Mouse (Mus musculus): Measurements from ENCODE around the gene Gm7544. TPM values are rescaled to one million over a fixed set of nuclear protein-coding genes. Genes with fewer than 3 reads are reported as not detected.
"Not testable (repeated sequence)": the region's sequence is repeated elsewhere in the genome, so short reads cannot be mapped to it uniquely, and the experiment has no call there.

Gene Gm7544
- polyA plus RNA-seq, 1 experiment, result not detected

DNA sequence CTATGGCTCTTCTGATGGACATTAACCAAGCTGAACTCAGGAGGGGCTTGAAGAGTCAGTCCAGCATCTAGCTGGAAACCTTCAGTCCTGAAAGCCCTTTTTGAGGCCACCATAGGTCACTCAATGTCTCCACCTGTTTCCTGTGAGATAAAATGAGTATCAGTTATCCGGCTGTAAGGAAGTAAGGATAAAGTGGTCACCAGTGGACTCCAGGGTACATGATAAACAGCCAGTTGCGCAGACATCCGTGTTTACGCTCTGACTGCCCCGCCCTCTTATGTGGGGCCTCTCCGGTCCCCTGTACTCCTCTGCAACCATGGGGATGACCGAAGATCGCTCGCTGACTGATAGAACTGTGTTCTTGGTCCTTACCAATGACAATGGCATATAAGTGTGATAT, 18.5 kb upstream of the Gm7544 start:
- no peak overlapping the region for H3K4me3 ChIP-seq (ENCODE audit: insufficient read depth, low read length)
- peak overlapping the region; percentile 90 for H3K27ac ChIP-seq (ENCODE audit: insufficient read depth, low read length)
- no peaks in the 10 kb centered on the region for H3K4me1 ChIP-seq (ENCODE audit: control insufficient read depth, insufficient read depth, low read length)
- no peak for TF ChIP-seq POLR2A (IDR thresholded peaks at IDR 0.05; ENCODE audit: extremely low read depth, insufficient read depth, low read length)
- no peak for TF ChIP-seq CTCF (IDR thresholded peaks at IDR 0.05; ENCODE audit: extremely low read depth, insufficient read depth, low read length)

DNA sequence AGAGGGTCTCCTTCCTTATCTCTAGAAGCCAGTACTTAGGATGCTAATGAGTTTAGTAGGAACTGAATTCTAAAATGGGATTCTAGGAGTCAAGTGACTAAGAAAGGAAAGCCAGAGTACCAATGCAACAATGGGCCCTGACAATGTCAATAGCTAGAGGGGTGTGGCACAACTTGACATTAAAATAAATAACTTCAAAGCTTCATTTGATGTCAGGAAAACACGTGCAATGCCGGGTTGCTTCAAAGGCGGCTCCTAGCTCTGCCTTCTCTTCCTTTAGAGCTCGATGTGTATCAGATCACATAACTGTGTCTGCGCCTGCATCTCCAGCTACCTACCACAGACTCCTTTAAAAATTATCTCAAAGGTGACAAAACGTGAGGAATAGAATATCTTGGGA, 18.1 kb upstream of the Gm7544 start:
- Histone ChIP-seq H3K4me1 (ENCODE audit: control insufficient read depth, insufficient read depth, low read length) (no peaks in the 10 kb centered on the region), H3K27ac (ENCODE audit: insufficient read depth, low read length) (peak overlapping the region; percentile 90), H3K4me3 (ENCODE audit: insufficient read depth, low read length) (no peak overlapping the region)
- TF ChIP-seq CTCF (IDR thresholded peaks at IDR 0.05; ENCODE audit: extremely low read depth, insufficient read depth, low read length) (no peak), POLR2A (IDR thresholded peaks at IDR 0.05; ENCODE audit: extremely low read depth, insufficient read depth, low read length) (no peak)

DNA sequence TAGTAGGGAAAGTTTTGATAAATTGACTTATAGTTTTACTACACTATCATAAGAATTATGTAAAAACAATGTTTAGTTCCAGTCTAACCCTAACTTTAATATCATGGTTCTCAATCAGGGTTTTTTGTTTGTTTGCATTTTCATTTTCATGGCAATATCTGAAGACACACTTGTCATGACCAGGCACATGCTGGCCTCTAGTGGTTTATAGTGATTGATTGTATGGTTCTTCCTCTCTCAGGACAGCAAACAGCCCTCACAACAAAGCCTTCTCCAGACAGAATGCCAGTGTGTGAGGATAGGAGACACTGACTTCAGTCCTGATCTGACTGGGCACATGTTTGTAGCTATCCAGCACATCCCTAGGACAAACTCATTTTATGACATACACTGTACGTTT, 17.4 kb upstream of the Gm7544 start:
- Histone ChIP-seq H3K27ac (ENCODE audit: insufficient read depth, low read length) (peak overlapping the region; percentile 14; the same call in 1 of the 2 replicates), H3K4me3 (ENCODE audit: insufficient read depth, low read length) (no peak overlapping the region), H3K4me1 (ENCODE audit: control insufficient read depth, insufficient read depth, low read length) (no peaks in the 10 kb centered on the region)
- TF ChIP-seq POLR2A (IDR thresholded peaks at IDR 0.05; ENCODE audit: extremely low read depth, insufficient read depth, low read length) (no peak), CTCF (IDR thresholded peaks at IDR 0.05; ENCODE audit: extremely low read depth, insufficient read depth, low read length) (no peak)

DNA sequence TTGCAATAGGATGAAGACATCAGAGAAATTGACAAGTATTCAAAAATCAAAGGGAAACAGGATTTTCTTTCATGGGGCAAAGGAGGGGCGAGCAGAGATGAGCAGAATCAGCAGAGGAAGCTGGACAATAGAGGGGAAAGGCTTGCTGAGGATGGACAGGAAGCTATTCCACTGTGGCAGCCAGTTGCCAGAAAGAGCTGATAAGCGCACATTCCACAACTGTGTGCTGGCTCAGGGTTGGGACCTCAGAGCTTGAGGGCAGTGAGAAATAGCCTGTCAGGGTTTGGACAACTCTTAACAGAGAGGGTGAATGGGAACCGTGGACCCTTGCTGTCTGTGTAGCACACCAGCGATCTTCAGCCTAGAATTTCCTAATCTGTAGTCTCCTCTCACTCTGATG, 16.2 kb upstream of the Gm7544 start:
- Histone ChIP-seq H3K4me3 (ENCODE audit: insufficient read depth, low read length) (no peak overlapping the region), H3K27ac (ENCODE audit: insufficient read depth, low read length) (no peak overlapping the region), H3K4me1 (ENCODE audit: control insufficient read depth, insufficient read depth, low read length) (no peaks in the 10 kb centered on the region)
- no peak for TF ChIP-seq CTCF (IDR thresholded peaks at IDR 0.05; ENCODE audit: extremely low read depth, insufficient read depth, low read length)
- no peak for TF ChIP-seq POLR2A (IDR thresholded peaks at IDR 0.05; ENCODE audit: extremely low read depth, insufficient read depth, low read length)

DNA sequence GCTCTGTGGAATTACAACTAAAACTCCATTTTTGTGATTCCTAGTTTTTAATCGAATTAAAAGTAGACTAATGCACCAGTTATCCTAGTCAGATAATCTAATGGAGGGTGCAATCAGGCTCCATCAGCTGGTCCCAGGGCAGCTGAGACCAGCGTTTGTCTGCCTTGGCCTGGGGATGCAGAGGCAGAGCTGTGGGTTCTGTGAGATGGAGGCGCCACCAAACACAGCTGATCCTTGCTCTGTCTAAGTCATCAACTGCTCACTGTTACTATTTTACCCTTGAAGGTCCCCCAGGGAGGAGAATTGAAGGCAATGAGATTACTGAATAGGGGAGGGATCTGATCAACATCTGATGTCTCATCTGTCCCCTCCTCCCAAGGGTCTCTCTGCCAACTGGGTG, 10.6 kb upstream of the Gm7544 start:
- Histone ChIP-seq H3K4me3 (ENCODE audit: insufficient read depth, low read length) (no peak overlapping the region), H3K4me1 (ENCODE audit: control insufficient read depth, insufficient read depth, low read length) (no peaks in the 10 kb centered on the region), H3K27ac (ENCODE audit: insufficient read depth, low read length) (no peak overlapping the region)
- TF ChIP-seq POLR2A (IDR thresholded peaks at IDR 0.05; ENCODE audit: extremely low read depth, insufficient read depth, low read length) (no peak), CTCF (IDR thresholded peaks at IDR 0.05; ENCODE audit: extremely low read depth, insufficient read depth, low read length) (no peak)

DNA sequence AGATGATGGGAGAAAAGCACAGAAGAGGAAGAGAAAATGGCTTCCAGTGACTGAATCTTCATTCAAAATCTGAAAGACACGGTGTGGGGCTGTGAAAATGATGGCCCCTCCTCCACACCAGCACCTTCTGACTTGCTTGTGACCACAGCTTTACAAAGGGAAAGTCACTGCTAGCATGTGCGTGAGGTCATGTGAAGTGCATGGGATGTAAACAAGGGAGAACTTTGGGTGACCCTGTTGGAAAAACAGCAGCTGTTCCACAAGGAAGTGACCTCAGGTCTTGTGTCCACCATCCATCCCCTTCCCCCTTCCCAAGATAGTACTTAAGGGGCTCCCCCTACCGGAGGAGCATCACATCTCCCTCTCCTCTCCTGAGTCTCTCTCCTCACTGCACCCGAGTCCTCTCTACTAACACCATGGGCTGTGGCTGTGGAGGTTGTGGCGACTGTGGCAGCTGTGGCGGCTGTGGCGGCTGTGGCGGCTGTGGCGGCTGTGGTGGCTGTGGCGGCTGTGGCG, 4.1 kb upstream of the Gm7544 start, which contains the start of gene Gm47955:
Gm47955 (plus strand) TSS at position 417 of the 516 bp plus-strand sequence.
- Histone ChIP-seq H3K4me1 (ENCODE audit: control insufficient read depth, insufficient read depth, low read length) (no peaks in the 10 kb centered on the region), H3K27ac (ENCODE audit: insufficient read depth, low read length) (no peak within 1 kb of the TSS)
- TF ChIP-seq POLR2A (IDR thresholded peaks at IDR 0.05; ENCODE audit: extremely low read depth, insufficient read depth, low read length) (no peak), CTCF (IDR thresholded peaks at IDR 0.05; ENCODE audit: extremely low read depth, insufficient read depth, low read length) (no peak)

DNA sequence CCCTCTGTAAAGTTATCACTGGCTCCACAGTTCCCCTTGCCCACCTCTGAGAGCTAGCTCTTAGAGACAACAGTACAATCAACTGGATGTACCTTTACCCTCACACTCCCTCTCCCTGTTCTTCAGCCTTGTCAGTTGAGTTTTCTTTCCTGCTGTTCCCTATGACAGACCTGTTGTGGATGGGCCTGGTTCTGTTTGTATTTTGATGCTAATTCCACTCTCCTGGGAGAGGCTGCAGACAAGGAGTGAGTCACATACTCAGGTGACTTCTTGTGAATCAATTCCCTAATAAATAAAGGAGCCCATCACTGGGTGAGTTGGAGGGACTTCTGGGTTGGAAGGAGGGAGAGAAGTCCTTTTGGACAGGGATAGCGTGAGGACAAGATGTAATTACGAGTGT, 7.2 kb downstream of the Gm7544 start:
- H3K4me1 ChIP-seq (ENCODE audit: control insufficient read depth, insufficient read depth, low read length), result no peaks in the 10 kb centered on the region
- no peak overlapping the region for H3K27ac ChIP-seq (ENCODE audit: insufficient read depth, low read length)
- TF ChIP-seq POLR2A (IDR thresholded peaks at IDR 0.05; ENCODE audit: extremely low read depth, insufficient read depth, low read length) (no peak), CTCF (IDR thresholded peaks at IDR 0.05; ENCODE audit: extremely low read depth, insufficient read depth, low read length) (no peak)
- H3K4me3 ChIP-seq (ENCODE audit: insufficient read depth, low read length), result no peak overlapping the region

More for the DNA sequence above, 4.1 kb upstream of the Gm7544 start, which contains the start of gene Gm47955:
- H3K4me3 ChIP-seq (ENCODE audit: insufficient read depth, low read length), result no peak within 1 kb of the TSS

DNA sequence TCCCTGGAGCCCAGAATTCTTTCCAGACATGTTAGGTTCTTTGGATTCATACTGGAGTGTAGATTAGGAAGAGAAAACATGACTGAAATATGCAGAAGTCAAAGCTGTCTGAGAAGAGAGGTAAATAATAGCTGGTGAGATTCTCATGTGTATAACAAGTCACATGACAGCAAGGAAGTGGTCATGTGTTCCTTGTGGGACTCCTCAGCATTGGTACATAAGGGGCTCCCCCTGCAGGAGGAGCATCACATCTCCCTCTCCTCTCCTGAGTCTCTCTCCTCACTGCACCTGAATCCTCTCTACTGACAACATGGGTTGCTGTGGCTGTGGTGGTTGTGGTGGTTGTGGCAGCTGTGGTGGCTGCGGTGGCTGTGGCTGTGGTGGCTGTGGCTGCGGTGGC, 9.8 kb downstream of the Gm7544 start:
- not testable (repeated sequence) for H3K27ac ChIP-seq (ENCODE audit: insufficient read depth, low read length); H3K4me1 ChIP-seq (ENCODE audit: control insufficient read depth, insufficient read depth, low read length); H3K4me3 ChIP-seq (ENCODE audit: insufficient read depth, low read length)

DNA sequence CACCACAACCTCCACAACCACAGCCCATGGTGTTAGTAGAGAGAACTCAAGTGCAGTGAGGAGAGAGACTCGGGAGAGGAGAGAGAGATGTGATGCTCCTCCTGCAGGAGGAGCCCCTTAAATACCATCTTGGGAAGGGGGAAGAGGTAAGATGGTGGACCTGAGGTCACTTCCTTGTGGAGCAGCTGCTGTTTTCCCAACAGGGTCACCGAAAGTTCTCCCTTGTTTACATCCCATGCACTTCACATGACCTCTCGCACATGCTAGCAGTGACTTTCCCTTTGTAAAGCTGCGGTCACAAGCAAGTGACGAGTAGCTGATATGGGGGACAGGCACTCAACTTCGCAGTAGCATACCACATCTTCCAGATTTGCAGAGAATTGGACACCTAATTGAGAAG, 12.5 kb downstream of the Gm7544 start, which contains the start of gene A030003K21Rik:
A030003K21Rik (minus strand) TSS at position 94 of the 400 bp plus-strand sequence.
- not testable (repeated sequence) for H3K27ac ChIP-seq (ENCODE audit: insufficient read depth, low read length); H3K4me3 ChIP-seq (ENCODE audit: insufficient read depth, low read length); H3K4me1 ChIP-seq (ENCODE audit: control insufficient read depth, insufficient read depth, low read length)

DNA sequence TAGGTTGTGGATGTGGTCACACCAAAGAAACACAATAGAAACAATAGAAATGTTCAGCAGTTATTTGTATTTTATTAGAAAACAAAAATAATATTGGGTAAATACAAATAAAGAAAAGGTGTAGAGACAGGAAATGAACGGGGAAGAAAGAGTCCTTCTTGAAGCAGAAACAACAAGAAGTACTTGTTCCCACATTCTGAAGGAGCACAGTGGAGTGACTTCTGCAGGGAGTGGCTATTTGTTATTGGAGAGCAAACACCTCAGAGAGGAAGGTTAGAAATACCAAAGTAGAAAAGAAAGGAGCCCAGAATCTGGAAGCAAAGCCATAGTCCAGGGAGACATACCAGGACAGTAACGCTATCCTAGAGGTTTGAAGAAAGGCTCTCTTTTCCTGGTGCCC, 13.3 kb downstream of the Gm7544 start:
- H3K27ac ChIP-seq (ENCODE audit: insufficient read depth, low read length); H3K4me1 ChIP-seq (ENCODE audit: control insufficient read depth, insufficient read depth, low read length); H3K4me3 ChIP-seq (ENCODE audit: insufficient read depth, low read length): not testable (repeated sequence)

DNA sequence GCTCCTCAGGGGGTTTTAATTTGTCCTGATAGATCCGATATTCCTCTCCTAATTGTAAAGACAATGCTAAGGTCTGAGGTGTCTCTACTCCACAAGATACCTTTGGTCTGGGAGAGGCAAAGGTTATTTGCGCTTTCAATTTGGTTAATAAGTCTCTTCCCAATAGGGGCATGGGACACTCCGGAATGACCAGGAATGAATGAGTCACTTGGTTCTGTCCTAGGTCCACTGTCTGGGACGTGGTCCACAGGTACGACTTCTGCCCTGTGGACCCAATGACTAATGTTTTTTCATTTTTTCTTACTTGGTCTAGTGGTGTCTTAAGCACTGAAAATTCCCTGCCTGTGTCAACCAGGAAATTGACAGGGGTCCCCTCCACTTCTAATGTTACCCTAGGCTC, 17.1 kb downstream of the Gm7544 start:
- H3K4me3 ChIP-seq (ENCODE audit: insufficient read depth, low read length), result no peak overlapping the region
- no peak overlapping the region for H3K27ac ChIP-seq (ENCODE audit: insufficient read depth, low read length)
- no peak for TF ChIP-seq POLR2A (IDR thresholded peaks at IDR 0.05; ENCODE audit: extremely low read depth, insufficient read depth, low read length)
- no peak for TF ChIP-seq CTCF (IDR thresholded peaks at IDR 0.05; ENCODE audit: extremely low read depth, insufficient read depth, low read length)
- H3K4me1 ChIP-seq (ENCODE audit: control insufficient read depth, insufficient read depth, low read length), result no peaks in the 10 kb centered on the region

DNA sequence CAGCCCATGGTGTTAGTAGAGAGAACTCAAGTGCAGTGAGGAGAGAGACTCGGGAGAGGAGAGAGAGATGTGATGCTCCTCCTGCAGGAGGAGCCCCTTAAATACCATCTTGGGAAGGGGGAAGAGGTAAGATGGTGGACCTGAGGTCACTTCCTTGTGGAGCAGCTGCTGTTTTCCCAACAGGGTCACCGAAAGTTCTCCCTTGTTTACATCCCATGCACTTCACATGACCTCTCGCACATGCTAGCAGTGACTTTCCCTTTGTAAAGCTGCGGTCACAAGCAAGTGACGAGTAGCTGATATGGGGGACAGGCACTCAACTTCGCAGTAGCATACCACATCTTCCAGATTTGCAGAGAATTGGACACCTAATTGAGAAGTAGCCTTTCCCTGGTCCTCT, 24.5 kb downstream of the Gm7544 start, which contains the start of gene Gm6217:
Gm6217 (minus strand) TSS at position 74 of the 400 bp plus-strand sequence.
- H3K4me3 ChIP-seq (ENCODE audit: insufficient read depth, low read length); H3K4me1 ChIP-seq (ENCODE audit: control insufficient read depth, insufficient read depth, low read length); H3K27ac ChIP-seq (ENCODE audit: insufficient read depth, low read length): not testable (repeated sequence)

DNA sequence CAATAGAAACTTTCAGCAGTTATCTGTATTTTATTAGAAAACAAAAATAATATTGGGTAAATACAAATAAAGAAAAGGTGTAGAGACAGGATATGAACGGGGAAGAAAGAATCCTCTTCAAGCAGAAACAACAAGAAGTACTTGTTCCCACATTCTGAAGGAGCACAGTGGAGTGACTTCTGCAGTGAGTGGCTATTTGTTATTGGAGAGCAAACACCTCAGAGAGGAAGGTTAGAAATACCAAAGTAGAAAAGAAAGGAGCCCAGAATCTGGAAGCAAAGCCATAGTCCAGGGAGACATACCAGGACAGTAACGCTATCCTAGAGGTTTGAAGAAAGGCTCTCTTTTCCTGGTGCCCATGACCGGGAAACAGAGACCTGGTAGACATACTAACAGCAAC, 25.3 kb downstream of the Gm7544 start:
- not testable (repeated sequence) for H3K27ac ChIP-seq (ENCODE audit: insufficient read depth, low read length); H3K4me1 ChIP-seq (ENCODE audit: control insufficient read depth, insufficient read depth, low read length); H3K4me3 ChIP-seq (ENCODE audit: insufficient read depth, low read length)

All from cortical plate, adult 2 months (tissue).